Mouse (Mus musculus) brain, embryonic 14.5 days (tissue): ENCODE measurements around the gene Fam163b. TPM values are rescaled to one million over a fixed set of nuclear protein-coding genes. Genes with fewer than 3 reads are reported as not detected.

Experiments
- DNase-seq: peaks from one replicate; pipeline ENCODE4 v3.0.0-alpha.2; 2011; ENCODE audit warnings: low read depth
- CTCF ChIP-seq: fragments of 200-500 bp; IDR thresholded peaks from 2 replicates; pipeline ENCODE4 v1.5.1; 2012; ENCODE audit warnings: inconsistent platforms, mild to moderate bottlenecking, moderate library complexity, borderline replicate concordance; ENCODE audit not compliant: insufficient read depth, insufficient read length; ENCODE audit errors: extremely low read depth
- POLR2A ChIP-seq: fragments of 200-500 bp; IDR thresholded peaks from 2 replicates; pipeline ENCODE4 v1.6.1; 2012; ENCODE audit warnings: mild to moderate bottlenecking, inconsistent platforms, borderline replicate concordance; ENCODE audit not compliant: poor library complexity, insufficient read depth, insufficient read length, severe bottlenecking; ENCODE audit errors: extremely low read depth
- polyA plus RNA-seq: library from polyadenylated mRNA; depleted of rRNA; stranded (reverse); fragments of >200 nt; gene quantifications from 2 replicates; pipeline ENCODE4 v1.2.3, GENCODE M21; 2012

Fam163b gene
- polyA plus RNA-seq, 1 experiment: 7.2 TPM

DNA sequence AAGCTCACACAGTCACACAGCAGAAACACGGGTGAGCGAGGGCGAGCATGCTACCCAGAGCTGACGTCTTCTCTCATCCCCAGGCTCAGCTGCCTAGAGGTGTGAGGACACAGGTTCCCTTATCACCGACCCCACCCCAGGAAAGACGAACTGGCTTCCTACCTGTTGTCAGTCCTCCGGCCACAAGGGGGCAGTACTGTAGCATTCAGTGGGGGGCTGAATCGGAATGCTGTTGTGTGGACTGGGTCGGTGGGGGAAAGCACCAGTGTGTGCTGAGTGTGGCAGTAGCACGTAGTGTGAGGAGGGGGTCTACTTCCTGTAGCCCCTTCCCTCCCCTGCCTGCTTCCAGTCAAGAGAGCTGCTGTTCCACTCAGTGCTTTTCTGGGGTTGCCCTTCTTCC lies 16.3 kb downstream of the Fam163b start:
- peak; percentile 60; the same call in 1 of the 2 replicates for TF ChIP-seq CTCF
- TF ChIP-seq POLR2A: no peak
- DNase-seq: no peak

DNA sequence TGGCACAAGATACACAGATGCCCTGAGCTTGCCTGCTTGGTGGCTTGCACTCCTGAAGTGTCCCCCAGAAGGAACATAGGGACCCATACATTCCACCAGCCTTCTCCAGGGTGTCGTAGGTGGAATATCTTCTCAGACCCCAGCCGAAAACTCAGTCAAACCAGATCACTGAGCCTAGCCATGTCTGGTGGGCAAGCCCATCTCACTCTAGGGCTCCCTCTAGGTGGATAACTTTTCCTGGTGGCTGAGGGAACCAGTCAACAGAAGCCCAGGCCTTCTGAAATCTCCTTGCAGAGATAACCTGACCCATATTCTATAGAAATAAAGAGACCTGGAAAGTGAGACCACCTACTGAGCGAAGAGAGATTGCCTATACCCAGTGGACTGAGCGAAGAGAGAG lies 19.2 kb downstream of the Fam163b start:
- no peak for DNase-seq
- no peak for TF ChIP-seq CTCF
- TF ChIP-seq POLR2A: no peak

DNA sequence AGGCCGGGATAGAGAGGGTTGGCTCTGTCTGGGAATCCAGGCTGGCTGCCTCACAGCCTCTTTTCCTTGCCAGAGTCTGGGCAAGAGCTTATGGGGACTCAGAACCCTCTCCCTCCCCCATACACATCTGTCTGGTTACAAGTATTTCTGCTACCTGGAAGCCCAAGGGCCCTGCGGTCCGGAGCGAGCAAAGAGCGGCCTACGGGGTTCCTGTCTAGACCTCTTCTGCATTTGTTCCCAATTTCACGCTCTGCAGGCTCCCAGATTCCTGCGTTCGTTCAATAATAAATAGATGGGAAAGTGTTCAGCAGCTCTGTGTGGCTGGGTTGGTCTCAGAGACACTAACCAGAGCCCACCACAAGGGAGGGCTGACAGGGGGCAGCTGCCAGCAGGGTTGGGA lies 19.7 kb downstream of the Fam163b start:
- peak; percentile 7 for DNase-seq
- TF ChIP-seq POLR2A: no peak
- TF ChIP-seq CTCF: no peak

DNA sequence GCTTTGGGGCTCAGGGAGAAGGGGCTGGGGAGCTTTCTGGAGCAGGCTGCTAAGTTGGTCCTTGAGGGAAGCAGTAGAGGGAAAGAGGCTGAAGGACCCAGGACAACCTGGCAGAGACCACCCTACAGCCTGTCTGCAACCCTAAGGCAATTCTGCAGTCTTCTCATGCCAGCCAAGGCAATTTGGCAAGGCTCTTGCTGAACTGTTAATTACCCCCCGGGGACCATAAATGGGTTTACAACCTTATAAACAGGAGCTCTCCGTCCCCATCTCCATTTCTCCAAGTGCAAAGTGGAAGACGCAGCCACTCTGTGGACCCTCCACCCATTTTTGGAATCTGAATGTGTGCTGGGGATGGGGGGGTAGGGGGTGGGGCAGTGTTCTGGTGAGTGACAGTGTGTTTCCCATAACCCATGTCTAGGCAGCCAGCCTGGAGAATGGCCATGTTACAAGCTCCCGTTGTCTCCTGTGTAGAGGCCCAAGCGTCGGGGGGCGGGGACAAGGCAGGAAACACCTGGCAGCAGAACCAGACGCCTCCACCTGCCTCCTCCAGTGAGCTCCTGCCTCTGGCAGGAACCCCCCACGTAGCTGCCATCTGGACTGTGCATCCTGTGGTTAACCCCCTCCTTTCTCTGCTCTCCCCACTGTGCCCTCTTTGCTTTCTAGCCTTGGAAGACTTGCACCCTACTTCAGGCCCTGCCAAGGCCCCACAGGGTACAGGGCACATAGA lies 20.5 kb downstream of the Fam163b start:
- DNase-seq: peak; percentile 73
- TF ChIP-seq POLR2A: no peak
- no peak for TF ChIP-seq CTCF

DNA sequence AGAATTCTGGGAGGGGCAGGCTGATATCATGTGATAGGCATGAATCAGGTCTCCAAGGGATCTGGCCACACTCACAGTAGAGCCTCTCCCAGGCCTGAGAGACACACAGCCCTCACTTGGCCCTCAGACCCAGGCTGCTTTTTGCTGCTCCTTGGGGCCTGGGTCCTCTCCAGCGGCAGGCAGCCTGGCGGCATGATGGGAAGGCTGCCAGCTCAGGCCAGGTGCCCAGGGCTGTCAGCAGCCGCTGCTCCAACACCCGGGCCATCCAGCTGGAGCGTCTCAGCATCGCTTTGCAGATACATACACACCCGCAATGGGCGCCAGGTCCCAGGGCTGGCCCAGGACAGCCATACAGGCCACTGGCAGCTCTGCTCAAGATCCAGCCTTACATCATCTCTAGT lies 22.1 kb downstream of the Fam163b start:
- peak; percentile 76 for DNase-seq
- no peak for TF ChIP-seq POLR2A
- no peak for TF ChIP-seq CTCF

DNA sequence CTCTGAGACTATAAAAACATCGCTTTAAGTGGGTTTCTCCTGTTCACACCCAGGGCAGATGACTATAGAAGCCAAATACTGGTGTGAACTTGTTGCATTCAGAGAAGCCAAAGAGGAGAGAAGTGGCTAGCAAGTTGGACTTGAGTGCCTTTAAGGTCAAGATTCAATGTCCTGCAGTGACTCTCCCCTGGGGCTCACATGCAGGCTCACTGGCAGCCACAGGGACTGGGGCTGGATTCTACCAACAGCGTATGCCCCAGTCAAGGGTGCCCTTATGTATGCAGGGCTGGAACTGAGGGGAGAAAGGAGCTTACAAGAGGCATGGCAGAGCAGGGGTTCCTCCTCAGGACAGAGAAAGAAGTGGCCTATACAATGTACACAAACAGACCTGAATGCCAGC lies 22.5 kb downstream of the Fam163b start:
- no peak for DNase-seq
- TF ChIP-seq CTCF (no peak), POLR2A (no peak)

DNA sequence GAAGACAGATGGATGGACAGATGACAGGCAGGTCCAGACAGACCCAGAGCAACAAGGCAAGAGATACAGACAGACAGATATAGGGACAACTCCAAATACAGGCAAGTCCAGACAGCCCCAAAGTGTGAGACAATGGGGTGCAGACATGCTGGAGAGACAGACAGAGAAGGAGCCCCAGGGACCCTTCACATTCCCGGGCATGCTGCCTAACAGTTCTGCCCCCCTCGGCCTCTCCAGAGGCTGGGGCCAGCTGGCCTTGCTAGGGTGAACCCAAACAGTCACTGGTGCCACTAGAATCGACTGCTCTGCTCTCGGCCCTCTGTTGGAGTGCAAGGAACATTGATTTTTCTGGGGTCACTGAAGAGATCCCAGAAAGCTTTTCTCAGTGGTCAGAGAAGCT lies 23.8 kb downstream of the Fam163b start:
- DNase-seq: no peak
- TF ChIP-seq CTCF (no peak), POLR2A (no peak)

DNA sequence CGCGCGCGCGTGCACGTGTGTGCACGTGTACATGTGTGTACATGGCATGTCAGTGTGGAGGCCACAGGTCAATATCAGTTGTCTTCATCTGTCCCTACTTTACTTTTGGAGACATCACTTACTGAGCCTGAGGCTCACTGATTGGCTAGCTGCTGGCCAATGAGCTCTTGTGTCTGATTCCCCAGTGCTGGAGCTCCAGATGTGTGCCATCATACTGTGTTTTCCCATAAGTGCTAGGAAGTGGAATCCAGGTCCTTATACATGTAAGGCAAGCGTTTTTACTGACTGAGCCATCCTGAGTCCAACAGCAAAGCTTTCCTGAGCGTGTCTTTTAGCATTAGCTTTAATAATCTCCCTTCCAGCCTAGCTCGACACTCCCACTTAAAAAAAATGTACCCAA lies 28.1 kb downstream of the Fam163b start:
- TF ChIP-seq POLR2A (no peak), CTCF (no peak)
- no peak for DNase-seq

DNA sequence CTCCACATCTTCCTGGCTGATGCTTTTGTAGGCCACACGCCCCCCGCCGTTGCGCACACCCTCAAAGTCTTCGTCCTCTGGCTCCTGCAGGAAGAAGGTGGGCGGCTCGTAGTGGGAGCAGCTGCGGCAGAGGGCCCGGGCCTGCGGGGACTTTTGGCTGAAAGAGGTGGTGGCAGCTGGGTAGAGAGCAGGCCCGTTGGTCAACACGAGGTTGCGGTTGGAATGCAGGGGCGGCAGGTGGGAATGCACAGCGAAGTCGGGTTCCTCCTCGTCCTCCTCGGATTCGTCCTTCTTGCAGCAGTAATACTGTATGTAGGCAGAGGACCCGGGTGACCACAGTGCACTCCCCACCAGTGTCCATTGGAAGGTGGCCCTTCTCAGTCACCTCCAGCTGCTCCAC lies 29.7 kb downstream of the Fam163b start:
- TF ChIP-seq CTCF (no peak), POLR2A (no peak)
- no peak for DNase-seq

DNA sequence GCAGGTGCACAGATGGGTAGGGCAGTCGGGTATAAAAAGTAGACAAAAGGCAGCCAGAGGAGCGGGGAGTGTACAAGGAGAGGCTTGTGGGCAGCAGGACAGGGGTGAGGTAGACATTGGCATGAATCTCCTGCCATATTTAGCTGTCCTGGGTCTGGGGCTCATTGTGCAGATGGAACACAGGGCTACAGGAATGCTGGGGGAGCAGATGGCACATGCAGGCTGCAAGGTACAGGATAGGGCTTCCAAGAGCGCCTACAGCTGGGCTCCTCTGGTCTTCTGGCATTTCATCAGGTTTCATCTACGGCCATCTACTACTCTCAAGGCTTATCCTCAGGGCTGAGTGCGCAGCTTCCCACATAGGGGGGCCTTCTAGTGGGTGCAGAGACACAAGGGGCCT lies 33.2 kb downstream of the Fam163b start:
- TF ChIP-seq CTCF: no peak
- TF ChIP-seq POLR2A: no peak
- peak; percentile 56 for DNase-seq

DNA sequence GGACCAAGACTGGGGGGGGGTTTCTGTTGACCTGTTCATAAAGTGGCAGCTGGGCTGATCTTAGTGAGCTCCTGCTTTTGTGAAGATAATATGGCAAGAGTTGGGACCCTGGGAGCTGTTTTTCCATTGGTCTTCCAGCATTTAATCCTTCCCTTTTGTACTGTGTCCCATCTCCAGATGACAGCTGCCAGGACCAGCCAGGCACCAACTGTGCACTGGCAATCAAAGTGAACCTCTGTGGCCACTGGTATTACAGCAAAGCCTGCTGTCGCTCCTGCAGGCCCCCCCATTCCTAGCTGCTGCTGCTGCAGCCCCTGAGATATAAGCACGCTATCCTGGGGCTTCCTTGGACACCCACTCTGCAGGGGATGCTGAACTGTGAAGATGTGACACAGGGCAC lies 34.1 kb downstream of the Fam163b start:
- TF ChIP-seq CTCF (no peak), POLR2A (no peak)

DNA sequence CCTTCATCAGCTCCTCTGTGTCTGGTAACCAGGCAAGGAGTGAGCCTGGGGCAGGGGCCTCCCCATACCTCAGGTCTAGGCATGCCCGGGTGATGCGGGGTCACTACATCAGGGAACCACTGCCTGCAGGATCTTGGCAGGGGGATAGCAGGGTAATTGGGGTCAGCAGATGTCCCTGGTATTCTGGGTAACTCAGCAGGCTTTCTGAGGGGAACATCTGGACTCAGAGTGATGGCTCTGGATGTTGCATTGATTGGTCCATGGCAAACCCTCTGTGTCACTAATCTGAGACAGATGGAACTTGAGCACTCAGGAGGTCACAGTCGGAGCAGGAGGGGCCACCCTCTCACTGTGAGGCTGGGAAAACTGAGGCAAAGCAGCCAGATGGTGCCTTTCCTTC lies 35.5 kb downstream of the Fam163b start:
- TF ChIP-seq CTCF (no peak), POLR2A (no peak)

More for the DNA sequence above, 34.1 kb downstream of the Fam163b start:
- peak; percentile 25 for DNase-seq

DNA sequence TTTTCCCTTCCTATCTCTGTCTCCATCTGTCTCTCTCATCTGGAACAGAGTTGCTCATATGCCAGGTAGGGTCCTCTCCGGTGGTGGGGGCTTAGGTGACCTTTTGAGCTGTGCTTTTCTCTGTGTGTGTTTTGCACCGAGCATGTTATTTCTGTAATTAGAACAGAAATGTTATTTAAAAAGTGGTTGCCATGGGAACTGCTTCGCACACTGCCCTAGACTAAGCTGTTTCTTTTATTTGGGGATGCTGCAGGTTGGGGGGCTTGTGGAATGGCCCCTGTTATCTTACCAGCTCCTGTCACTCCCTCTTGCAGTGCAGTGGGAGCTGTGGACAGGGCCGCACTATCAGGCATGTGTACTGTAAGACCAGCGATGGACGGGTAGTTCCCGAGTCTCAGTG lies 38.7 kb downstream of the Fam163b start:
- peak; percentile 44 for DNase-seq
- no peak for TF ChIP-seq CTCF
- TF ChIP-seq POLR2A: no peak

More for the DNA sequence above, 35.5 kb downstream of the Fam163b start:
- peak; percentile 7 for DNase-seq

DNA sequence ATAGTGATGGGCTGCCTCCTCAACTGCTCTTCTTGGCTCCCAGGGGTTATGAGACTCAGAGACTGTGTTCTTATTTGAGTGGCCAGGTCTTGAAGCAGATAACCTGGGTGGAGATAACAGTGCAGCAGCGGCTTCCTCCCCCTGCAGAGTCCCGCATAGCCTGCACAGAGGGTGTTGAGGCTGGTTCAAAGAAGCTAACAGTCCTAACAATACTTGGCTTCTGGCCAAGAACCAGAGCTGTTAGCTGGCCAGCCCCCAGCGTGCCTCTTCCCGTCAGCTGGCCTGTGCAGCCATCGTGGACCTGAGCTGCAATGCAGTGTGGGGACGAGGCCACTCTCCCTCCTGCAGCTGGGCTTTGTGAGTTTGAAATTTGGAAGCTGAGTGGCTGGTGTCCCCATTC lies 44.5 kb downstream of the Fam163b start:
- peak; percentile 79 for DNase-seq
- TF ChIP-seq CTCF: no peak
